Comparison of ENCODE assay signal across 19 mouse cellular contexts in the genomic region with DNA sequence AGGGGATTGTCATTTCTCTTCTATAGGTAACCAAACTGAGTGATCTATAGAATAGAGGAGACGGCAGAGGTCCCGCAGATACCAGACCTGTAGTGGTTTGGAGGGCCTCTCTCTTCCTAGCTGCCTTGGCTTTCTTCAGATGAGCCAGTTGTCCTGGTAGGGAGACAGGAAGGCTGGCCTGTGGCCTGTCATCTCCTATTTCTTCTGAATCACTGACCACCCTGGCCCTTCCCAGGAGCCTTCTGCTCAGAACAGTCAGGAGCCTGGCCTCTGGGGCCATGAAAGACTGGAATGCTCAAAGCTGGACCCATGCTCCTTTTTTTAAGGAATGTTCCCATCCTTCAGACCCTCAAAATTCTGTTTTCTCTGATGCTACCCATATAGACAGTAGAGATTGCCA. TPM values are rescaled to one million over a fixed set of nuclear protein-coding genes. Genes with fewer than 3 reads are reported as not detected.
DNase-seq lines count a peak whose midpoint lies in the region.
"Had no signal": no experiment of that assay in that cellular context is flagged by ENCODE, and none has a peak within 500 bp of the region (broad histone marks: within the 10 kb centered on the region; RNA-seq: fewer than 3 reads in every experiment).

No protein-coding gene starts in this region.

- DNase-seq in heart, adult 11 months, result peak; percentile 65
- DNase-seq in heart, postnatal 10 days, result no peak
- peak; percentile 90 for DNase-seq in brain, adult 2 months (ENCODE audit: low read depth, low spot score)
- DNase-seq in cerebellum, adult 8-10 months, result peak; percentile 69
- DNase-seq in cerebellum, postnatal 25 days, result peak; percentile 76 to 80
- no peak for DNase-seq in adipocyte (ENCODE audit: low spot score)
- no peak for DNase-seq in testis, postnatal 10 days (ENCODE audit: low spot score)
- DNase-seq: adrenal gland, postnatal 36 days; embryo, embryonic 11 days; gastrocnemius, postnatal 25 days; heart, adult 18-20 months; heart, postnatal 4 days; kidney, adult 8-10 months; kidney, postnatal 4 days; liver, postnatal 0 days; lung, postnatal 4 days; right cerebral cortex, adult 18-20 months; right cerebral cortex, postnatal 4 days; thymus, postnatal 4 days had no signal

- intact Hi-C loops in heart, postnatal 10 days (cut with DNase I), result no loop called here

RNA-seq across cellular contexts. Expression of a gene that starts 33.8 kb away (rescaled TPM):
- 10 to 100 TPM; 66.9 to 69.9 TPM for total RNA-seq in heart, postnatal 10 days (2021)

RNA-seq across cellular contexts. Expression of a gene that starts 54.9 kb away (rescaled TPM):
- total RNA-seq in heart, postnatal 10 days (2021), result 10 to 100 TPM; 41.7 to 55.2 TPM

Comparison
In these comparisons a context has a peak if more than half of its experiments do, and no peak if none do; other contexts are left out.
1. DNase-seq: peak in heart, adult 11 months (single experiment), brain, adult 2 months (single experiment), cerebellum, adult 8-10 months (single experiment) and cerebellum, postnatal 25 days (2 of 2); none in heart, postnatal 10 days (0 of 2), adipocyte (single experiment) and testis, postnatal 10 days (single experiment).